Mouse (Mus musculus): Measurements from ENCODE around the gene Prkar1a. TPM values are rescaled to one million over a fixed set of nuclear protein-coding genes. Genes with fewer than 3 reads are reported as not detected.
"Not testable (repeated sequence)": the region's sequence is repeated elsewhere in the genome, so short reads cannot be mapped to it uniquely, and the experiment has no call there.

Gene Prkar1a
- 454 TPM in 2 replicates for polyA plus RNA-seq (2016; fragmentation: Nextera tagmentation; extraction: Ambion mirVana)

- Histone ChIP-seq H3K4me1 (peaks cover 30% of the 10 kb centered on the region), H3K36me3 (peaks cover 7% of the 10 kb centered on the region)
Measured at GRCm38 (mm10) chr11:109649206-109649605, at the start of gene Prkar1a. Prkar1a (plus strand) TSS chr11:109649405.

GRCm38 (mm10) chr11:109607600-109607999 lies 41.6 kb upstream of the Prkar1a start:
- no peaks in the 10 kb centered on the region for H3K36me3 ChIP-seq
- H3K4me2 ChIP-seq (replicated peaks) = no peak overlapping the region
- no peak overlapping the region for H3K4me3 ChIP-seq
- H3K27ac ChIP-seq = no peak overlapping the region
- no peaks in the 10 kb centered on the region for H3K27me3 ChIP-seq (replicated peaks)
- 82% methylated on average over 6 of the region's 6 CpGs for WGBS
- no peaks in the 10 kb centered on the region for H3K9me3 ChIP-seq
- H3K4me1 ChIP-seq = peaks cover 10% of the 10 kb centered on the region
- no peak overlapping the region for H3K9ac ChIP-seq
- ATAC-seq (ENCODE audit: low FRiP score, low read depth) = no peak

More at GRCm38 (mm10) chr11:109649206-109649605, at the start of gene Prkar1a:
- Histone ChIP-seq H3K9me3 (no peaks in the 10 kb centered on the region), H3K4me3 (peak within 1 kb of the TSS; percentile 99), H3K4me2 (replicated peaks) (peak within 1 kb of the TSS; percentile 78), H3K27me3 (replicated peaks) (no peaks in the 10 kb centered on the region), H3K9ac (peak within 1 kb of the TSS; percentile 98), H3K27ac (peak within 1 kb of the TSS; percentile 82)
- 44% methylated on average over 8 of the region's 8 CpGs for WGBS
- no peak for ATAC-seq (ENCODE audit: low FRiP score, low read depth)

- Histone ChIP-seq H3K27me3 (replicated peaks) (no peaks in the 10 kb centered on the region), H3K27ac (no peak overlapping the region), H3K4me2 (replicated peaks) (no peak overlapping the region), H3K4me1 (peaks cover 10% of the 10 kb centered on the region), H3K4me3 (no peak overlapping the region), H3K9ac (no peak overlapping the region), H3K9me3 (no peaks in the 10 kb centered on the region), H3K36me3 (no peaks in the 10 kb centered on the region)
- no peak for ATAC-seq (ENCODE audit: low FRiP score, low read depth)
- 69% methylated on average over 6 of the region's 6 CpGs for WGBS
Measured at GRCm38 (mm10) chr11:109608976-109609625, 40.1 kb upstream of the Prkar1a start.

GRCm38 (mm10) chr11:109610046-109610794 lies 39.0 kb upstream of the Prkar1a start:
- Histone ChIP-seq H3K9me3 (no peaks in the 10 kb centered on the region), H3K36me3 (no peaks in the 10 kb centered on the region), H3K27ac (no peak overlapping the region), H3K27me3 (replicated peaks) (no peaks in the 10 kb centered on the region), H3K9ac (peak overlapping the region; percentile 62), H3K4me2 (replicated peaks) (peak overlapping the region; percentile 80), H3K4me1 (peaks cover 10% of the 10 kb centered on the region), H3K4me3 (peak overlapping the region; percentile 53)
- no peak for ATAC-seq (ENCODE audit: low FRiP score, low read depth)
- 21% methylated on average over 9 of the region's 9 CpGs for WGBS

- no peak for ATAC-seq (ENCODE audit: low FRiP score, low read depth)
- Histone ChIP-seq H3K4me2 (replicated peaks) (peak overlapping the region; percentile 80), H3K9ac (peak overlapping the region; percentile 62), H3K27ac (no peak overlapping the region), H3K9me3 (no peaks in the 10 kb centered on the region), H3K4me3 (peak overlapping the region; percentile 53), H3K36me3 (no peaks in the 10 kb centered on the region), H3K4me1 (peaks cover 10% of the 10 kb centered on the region), H3K27me3 (replicated peaks) (no peaks in the 10 kb centered on the region)
- 1% methylated on average over 26 of the region's 26 CpGs for WGBS
Measured at GRCm38 (mm10) chr11:109610795-109611302, 38.4 kb upstream of the Prkar1a start.

GRCm38 (mm10) chr11:109611303-109612149 lies 37.7 kb upstream of the Prkar1a start, which contains the start of gene Wipi1:
Wipi1 (minus strand) TSS chr11:109611967.
- H3K9ac ChIP-seq = peak within 1 kb of the TSS; percentile 62
- no peaks in the 10 kb centered on the region for H3K27me3 ChIP-seq (replicated peaks)
- peak; percentile 97 for ATAC-seq (ENCODE audit: low FRiP score, low read depth)
- H3K4me2 ChIP-seq (replicated peaks) = peak within 1 kb of the TSS; percentile 80
- no peaks in the 10 kb centered on the region for H3K9me3 ChIP-seq
- H3K27ac ChIP-seq = no peak within 1 kb of the TSS
- H3K4me1 ChIP-seq = peaks cover 10% of the 10 kb centered on the region
- no peaks in the 10 kb centered on the region for H3K36me3 ChIP-seq
- peak within 1 kb of the TSS; percentile 53 for H3K4me3 ChIP-seq
- 1% methylated on average over 57 of the region's 58 CpGs for WGBS

- Histone ChIP-seq H3K9ac (no peak overlapping the region), H3K36me3 (no peaks in the 10 kb centered on the region), H3K27ac (no peak overlapping the region), H3K4me3 (no peak overlapping the region), H3K4me2 (replicated peaks) (no peak overlapping the region), H3K4me1 (peaks cover 10% of the 10 kb centered on the region), H3K27me3 (replicated peaks) (no peaks in the 10 kb centered on the region), H3K9me3 (no peaks in the 10 kb centered on the region)
- 81% methylated on average over 7 of the region's 7 CpGs for WGBS
- no peak for ATAC-seq (ENCODE audit: low FRiP score, low read depth)
Measured at GRCm38 (mm10) chr11:109612871-109613529, 36.2 kb upstream of the Prkar1a start.

GRCm38 (mm10) chr11:109615286-109615685 lies 33.9 kb upstream of the Prkar1a start:
- Histone ChIP-seq H3K4me3 (no peak overlapping the region), H3K4me2 (replicated peaks) (no peak overlapping the region), H3K4me1 (peaks cover 6% of the 10 kb centered on the region), H3K9me3 (no peaks in the 10 kb centered on the region), H3K36me3 (no peaks in the 10 kb centered on the region), H3K9ac (no peak overlapping the region), H3K27me3 (replicated peaks) (no peaks in the 10 kb centered on the region), H3K27ac (no peak overlapping the region)
- no peak for ATAC-seq (ENCODE audit: low FRiP score, low read depth)
- WGBS = 73% methylated on average over 9 of the region's 9 CpGs

GRCm38 (mm10) chr11:109616352-109616751 lies 32.9 kb upstream of the Prkar1a start:
- 82% methylated on average over 4 of the region's 4 CpGs for WGBS

GRCm38 (mm10) chr11:109616766-109617165 lies 32.4 kb upstream of the Prkar1a start:
- no peak for ATAC-seq (ENCODE audit: low FRiP score, low read depth)
- no peaks in the 10 kb centered on the region for H3K36me3 ChIP-seq
- H3K4me3 ChIP-seq = no peak overlapping the region
- no peaks in the 10 kb centered on the region for H3K27me3 ChIP-seq (replicated peaks)
- WGBS = 73% methylated on average over 4 of the region's 4 CpGs
- H3K4me2 ChIP-seq (replicated peaks) = no peak overlapping the region
- no peak overlapping the region for H3K9ac ChIP-seq
- no peaks in the 10 kb centered on the region for H3K9me3 ChIP-seq
- no peak overlapping the region for H3K27ac ChIP-seq
- H3K4me1 ChIP-seq = no peaks in the 10 kb centered on the region

More at GRCm38 (mm10) chr11:109616352-109616751, 32.9 kb upstream of the Prkar1a start:
- Histone ChIP-seq H3K4me3 (no peak overlapping the region), H3K27me3 (replicated peaks) (no peaks in the 10 kb centered on the region), H3K27ac (no peak overlapping the region), H3K36me3 (no peaks in the 10 kb centered on the region), H3K4me2 (replicated peaks) (no peak overlapping the region), H3K4me1 (no peaks in the 10 kb centered on the region), H3K9me3 (no peaks in the 10 kb centered on the region), H3K9ac (no peak overlapping the region)
- ATAC-seq (ENCODE audit: low FRiP score, low read depth) = no peak

- H3K4me1 ChIP-seq; ATAC-seq (ENCODE audit: low FRiP score, low read depth); H3K9me3 ChIP-seq; H3K27ac ChIP-seq; H3K4me3 ChIP-seq; H3K4me2 ChIP-seq (replicated peaks); H3K36me3 ChIP-seq; H3K27me3 ChIP-seq (replicated peaks); H3K9ac ChIP-seq: not testable (repeated sequence)
- WGBS = 33% methylated on average over 8 of the region's 8 CpGs
Measured at GRCm38 (mm10) chr11:109619055-109619454, 30.1 kb upstream of the Prkar1a start.

All from neural tube, embryonic 12.5 days (tissue).